Mouse (Mus musculus) olfactory bulb, adult 2 months (tissue): ENCODE measurements around the gene M1ap.

Experiments
- CTCF ChIP-seq: fragments of 200-500 bp; IDR thresholded peaks from 2 replicates; pipeline ENCODE4 v1.5.1; 2012; ENCODE audit warnings: low read depth, mild to moderate bottlenecking, low read length, moderate library complexity; ENCODE audit not compliant: insufficient read depth
- POLR2A ChIP-seq: fragments of 200-500 bp; IDR thresholded peaks from 2 replicates; pipeline ENCODE4 v1.6.1; 2012; ENCODE audit warnings: mild to moderate bottlenecking, low read depth, low read length, moderate library complexity; ENCODE audit not compliant: insufficient read depth

DNA sequence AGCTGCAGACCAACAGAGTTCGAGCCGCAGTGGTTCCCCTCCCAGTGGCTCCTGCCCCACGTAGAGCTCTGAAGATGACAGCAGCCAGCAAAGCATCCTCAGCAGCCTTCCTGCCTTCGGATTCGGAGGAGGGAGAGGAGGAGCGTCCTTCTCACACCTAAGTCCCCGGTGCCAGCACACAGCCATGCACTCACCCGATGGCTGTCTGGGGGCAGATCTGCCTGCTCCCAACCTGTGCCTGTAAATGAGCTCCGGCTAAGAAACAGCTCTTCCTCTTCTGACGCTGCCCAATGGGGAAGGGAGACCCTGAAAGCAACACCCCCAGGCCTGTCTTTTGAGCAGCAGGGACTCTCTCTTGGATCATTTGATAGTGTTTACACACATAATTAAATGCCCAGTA lies 83.1 kb downstream of the M1ap start:
- TF ChIP-seq POLR2A (no peak), CTCF (no peak)
